Mouse (Mus musculus): ENCODE results near the gene Bysl.

The Bysl gene

GRCm38 (mm10) chr17:47571621-47572020, 39.7 kb downstream of the Bysl start:
- Histone ChIP-seq H3K4me3 (replicated peaks; ENCODE audit: low read length) (peak overlapping the region; percentile 77), H3K9me3 (ENCODE audit: low read length) (no peaks in the 10 kb centered on the region), H3K4me1 (replicated peaks; ENCODE audit: low read depth, low read length) (peaks cover 77% of the 10 kb centered on the region), H3K36me3 (ENCODE audit: insufficient read depth, low read length) (peaks cover 6% of the 10 kb centered on the region; the same call in 1 of the 2 replicates), H3K27me3 (ENCODE audit: insufficient read depth, low read length) (no peaks in the 10 kb centered on the region)
- TF ChIP-seq NANOG (IDR thresholded peaks at IDR 0.05; ENCODE audit: borderline replicate concordance, low read length), result peak; percentile 84
- no peak for TF ChIP-seq CTCF (conservative IDR thresholded peaks at IDR 0.05; ENCODE audit: low read length)
- TF ChIP-seq POU5F1 (IDR thresholded peaks at IDR 0.05; ENCODE audit: borderline replicate concordance, low read length), result peak; percentile 69; the same call in 1 of the 2 replicates

- no peaks in the 10 kb centered on the region for H3K27me3 ChIP-seq (ENCODE audit: insufficient read depth, low read length)
- H3K4me1 ChIP-seq (replicated peaks; ENCODE audit: low read depth, low read length), result peaks cover 80% of the 10 kb centered on the region
- peaks cover 6% of the 10 kb centered on the region; the same call in 1 of the 2 replicates for H3K36me3 ChIP-seq (ENCODE audit: insufficient read depth, low read length)
- no peaks in the 10 kb centered on the region for H3K9me3 ChIP-seq (ENCODE audit: low read length)
- H3K4me3 ChIP-seq (replicated peaks; ENCODE audit: low read length), result peak overlapping the region; percentile 24
- TF ChIP-seq CTCF (conservative IDR thresholded peaks at IDR 0.05; ENCODE audit: low read length) (no peak), POU5F1 (IDR thresholded peaks at IDR 0.05; ENCODE audit: borderline replicate concordance, low read length) (no peak), NANOG (IDR thresholded peaks at IDR 0.05; ENCODE audit: borderline replicate concordance, low read length) (no peak)
These were observed 42.3 kb downstream of the Bysl start for GRCm38 (mm10) chr17:47568951-47569527.

- no peak for TF ChIP-seq CTCF (conservative IDR thresholded peaks at IDR 0.05; ENCODE audit: low read length)
- no peak for TF ChIP-seq POU5F1 (IDR thresholded peaks at IDR 0.05; ENCODE audit: borderline replicate concordance, low read length)
- TF ChIP-seq NANOG (IDR thresholded peaks at IDR 0.05; ENCODE audit: borderline replicate concordance, low read length), result no peak
- Histone ChIP-seq H3K4me1 (replicated peaks; ENCODE audit: low read depth, low read length) (peaks cover 76% of the 10 kb centered on the region), H3K27me3 (ENCODE audit: insufficient read depth, low read length) (no peaks in the 10 kb centered on the region), H3K4me3 (replicated peaks; ENCODE audit: low read length) (peak overlapping the region; percentile 24; the same call in 1 of the 2 replicates), H3K9me3 (ENCODE audit: low read length) (no peaks in the 10 kb centered on the region), H3K36me3 (ENCODE audit: insufficient read depth, low read length) (peaks cover 6% of the 10 kb centered on the region; the same call in 1 of the 2 replicates)
These were observed 42.9 kb downstream of the Bysl start for GRCm38 (mm10) chr17:47568389-47568788.

GRCm38 (mm10) chr17:47567271-47567670, 44.0 kb downstream of the Bysl start:
- TF ChIP-seq POU5F1 (IDR thresholded peaks at IDR 0.05; ENCODE audit: borderline replicate concordance, low read length) (no peak), NANOG (IDR thresholded peaks at IDR 0.05; ENCODE audit: borderline replicate concordance, low read length) (no peak), CTCF (conservative IDR thresholded peaks at IDR 0.05; ENCODE audit: low read length) (no peak)
- Histone ChIP-seq H3K4me3 (replicated peaks; ENCODE audit: low read length) (peak overlapping the region; percentile 20; the same call in 1 of the 2 replicates), H3K9me3 (ENCODE audit: low read length) (no peaks in the 10 kb centered on the region), H3K27me3 (ENCODE audit: insufficient read depth, low read length) (no peaks in the 10 kb centered on the region), H3K36me3 (ENCODE audit: insufficient read depth, low read length) (peaks cover 6% of the 10 kb centered on the region; the same call in 1 of the 2 replicates), H3K4me1 (replicated peaks; ENCODE audit: low read depth, low read length) (peaks cover 64% of the 10 kb centered on the region)

- Histone ChIP-seq H3K4me1 (replicated peaks; ENCODE audit: low read depth, low read length) (peaks cover 61% of the 10 kb centered on the region), H3K4me3 (replicated peaks; ENCODE audit: low read length) (peak overlapping the region; percentile 41), H3K9me3 (ENCODE audit: low read length) (no peaks in the 10 kb centered on the region), H3K27me3 (ENCODE audit: insufficient read depth, low read length) (no peaks in the 10 kb centered on the region), H3K36me3 (ENCODE audit: insufficient read depth, low read length) (peaks cover 6% of the 10 kb centered on the region; the same call in 1 of the 2 replicates)
- TF ChIP-seq POU5F1 (IDR thresholded peaks at IDR 0.05; ENCODE audit: borderline replicate concordance, low read length) (peak; percentile 49; the same call in 1 of the 2 replicates), CTCF (conservative IDR thresholded peaks at IDR 0.05; ENCODE audit: low read length) (no peak)
These were observed 45.2 kb downstream of the Bysl start for GRCm38 (mm10) chr17:47566133-47566532.

- H3K27me3 ChIP-seq (ENCODE audit: insufficient read depth, low read length), result no peaks in the 10 kb centered on the region
- H3K4me3 ChIP-seq (replicated peaks; ENCODE audit: low read length), result no peak overlapping the region
- H3K4me1 ChIP-seq (replicated peaks; ENCODE audit: low read depth, low read length), result peaks cover 58% of the 10 kb centered on the region
- TF ChIP-seq NANOG (IDR thresholded peaks at IDR 0.05; ENCODE audit: borderline replicate concordance, low read length), result no peak
- TF ChIP-seq POU5F1 (IDR thresholded peaks at IDR 0.05; ENCODE audit: borderline replicate concordance, low read length), result no peak
- TF ChIP-seq CTCF (conservative IDR thresholded peaks at IDR 0.05; ENCODE audit: low read length), result no peak
- peaks cover 6% of the 10 kb centered on the region; the same call in 1 of the 2 replicates for H3K36me3 ChIP-seq (ENCODE audit: insufficient read depth, low read length)
- H3K9me3 ChIP-seq (ENCODE audit: low read length), result no peaks in the 10 kb centered on the region
These were observed 46.7 kb downstream of the Bysl start for GRCm38 (mm10) chr17:47564612-47565011.

- TF ChIP-seq CTCF (conservative IDR thresholded peaks at IDR 0.05; ENCODE audit: low read length), result no peak
- TF ChIP-seq POU5F1 (IDR thresholded peaks at IDR 0.05; ENCODE audit: borderline replicate concordance, low read length), result no peak
- TF ChIP-seq NANOG (IDR thresholded peaks at IDR 0.05; ENCODE audit: borderline replicate concordance, low read length), result no peak
- no peaks in the 10 kb centered on the region for H3K9me3 ChIP-seq (ENCODE audit: low read length)
- H3K27me3 ChIP-seq (ENCODE audit: insufficient read depth, low read length), result no peaks in the 10 kb centered on the region
These were observed 48.4 kb downstream of the Bysl start for GRCm38 (mm10) chr17:47562875-47563274.

GRCm38 (mm10) chr17:47559726-47560125, 51.6 kb downstream of the Bysl start:
- Histone ChIP-seq H3K27me3 (ENCODE audit: insufficient read depth, low read length) (no peaks in the 10 kb centered on the region), H3K4me1 (replicated peaks; ENCODE audit: low read depth, low read length) (peaks cover 31% of the 10 kb centered on the region)
- TF ChIP-seq NANOG (IDR thresholded peaks at IDR 0.05; ENCODE audit: borderline replicate concordance, low read length) (no peak), CTCF (conservative IDR thresholded peaks at IDR 0.05; ENCODE audit: low read length) (no peak), POU5F1 (IDR thresholded peaks at IDR 0.05; ENCODE audit: borderline replicate concordance, low read length) (no peak)

More at GRCm38 (mm10) chr17:47562875-47563274, 48.4 kb downstream of the Bysl start:
- no peak overlapping the region for H3K4me3 ChIP-seq (replicated peaks; ENCODE audit: low read length)
- no peaks in the 10 kb centered on the region for H3K36me3 ChIP-seq (ENCODE audit: insufficient read depth, low read length)
- peaks cover 47% of the 10 kb centered on the region for H3K4me1 ChIP-seq (replicated peaks; ENCODE audit: low read depth, low read length)

More at GRCm38 (mm10) chr17:47559726-47560125, 51.6 kb downstream of the Bysl start:
- Histone ChIP-seq H3K4me3 (replicated peaks; ENCODE audit: low read length) (no peak overlapping the region), H3K36me3 (ENCODE audit: insufficient read depth, low read length) (no peaks in the 10 kb centered on the region), H3K9me3 (ENCODE audit: low read length) (no peaks in the 10 kb centered on the region)
